ENCODE assay signal across 11 mouse cellular contexts in genomic region chr17:80698191-80698901, GRCm38 (mm10). TPM values are rescaled to one million over a fixed set of nuclear protein-coding genes. Genes with fewer than 3 reads are reported as not detected.
DNase-seq lines count a peak whose midpoint lies in the region; ATAC-seq and TF ChIP-seq lines count a peak whose summit lies in the region.
"Had no signal": no experiment of that assay in that cellular context is flagged by ENCODE, and none has a peak within 500 bp of the region (broad histone marks: within the 10 kb centered on the region; RNA-seq: fewer than 3 reads in every experiment).

No protein-coding gene starts in this region.

- peak overlapping the region; percentile 15; the same call in 1 of the 2 replicates for H3K9ac ChIP-seq in heart, embryonic 13.5 days
- no peak overlapping the region for H3K9ac ChIP-seq in midbrain, embryonic 13.5 days (replicated peaks)
- no peak overlapping the region; the same call in 1 of the 2 replicates for H3K9ac ChIP-seq in midbrain, postnatal 0 days (replicated peaks; ENCODE audit: low read length, poor library complexity, severe bottlenecking)
- no peak overlapping the region for H3K9ac ChIP-seq in heart, postnatal 0 days (replicated peaks; ENCODE audit: low read depth, low read length)
- no peak overlapping the region for H3K9ac ChIP-seq in midbrain, embryonic 15.5 days

- H3K27ac ChIP-seq in heart, embryonic 13.5 days (replicated peaks) = no peak overlapping the region
- no peak overlapping the region for H3K27ac ChIP-seq in midbrain, embryonic 13.5 days
- H3K27ac ChIP-seq in midbrain, postnatal 0 days (ENCODE audit: low read depth, low read length) = no peak overlapping the region
- H3K27ac ChIP-seq in heart, postnatal 0 days (ENCODE audit: low read depth) = peak overlapping the region; percentile 48
- 0 out of 2 replicates have a peak overlapping the region, but pooled peaks have one; percentile 4 for H3K27ac ChIP-seq in midbrain, embryonic 15.5 days
- H3K27ac ChIP-seq: limb, embryonic 15.5 days had no signal

- H3K36me3 ChIP-seq in heart, embryonic 13.5 days = no peaks in the 10 kb centered on the region
- no peaks in the 10 kb centered on the region for H3K36me3 ChIP-seq in midbrain, embryonic 13.5 days
- H3K36me3 ChIP-seq in midbrain, postnatal 0 days (ENCODE audit: insufficient read depth, low read length) = no peaks in the 10 kb centered on the region
- H3K36me3 ChIP-seq in heart, postnatal 0 days (replicated peaks; ENCODE audit: control insufficient read depth, insufficient read depth, low read length) = no peaks in the 10 kb centered on the region
- no peaks in the 10 kb centered on the region for H3K36me3 ChIP-seq in midbrain, embryonic 15.5 days (replicated peaks)
- H3K36me3 ChIP-seq: limb, embryonic 15.5 days had no signal

- WGBS in heart, embryonic 13.5 days = 44% methylated on average over 12 of the region's 12 CpGs
- 69% methylated on average over 12 of the region's 12 CpGs for WGBS in midbrain, embryonic 13.5 days
- WGBS in midbrain, postnatal 0 days = 57% methylated on average over 12 of the region's 12 CpGs
- WGBS in heart, postnatal 0 days = 37% methylated on average over 12 of the region's 12 CpGs
- 62% methylated on average over 12 of the region's 12 CpGs for WGBS in midbrain, embryonic 15.5 days

- H3K4me3 ChIP-seq in heart, embryonic 13.5 days = no peak overlapping the region
- H3K4me3 ChIP-seq in midbrain, embryonic 13.5 days (replicated peaks) = no peak overlapping the region
- no peak overlapping the region for H3K4me3 ChIP-seq in midbrain, postnatal 0 days (ENCODE audit: low read depth, low read length)
- no peak overlapping the region for H3K4me3 ChIP-seq in heart, postnatal 0 days (ENCODE audit: low read depth, low read length)
- H3K4me3 ChIP-seq in midbrain, embryonic 15.5 days = no peak overlapping the region
- H3K4me3 ChIP-seq: limb, embryonic 15.5 days had no signal

- ATAC-seq in heart, embryonic 13.5 days (ENCODE audit: extremely low read depth, insufficient number of reproducible peaks, low FRiP score, low TSS enrichment) = no peak
- ATAC-seq in midbrain, embryonic 13.5 days = peak; percentile 54
- no peak for ATAC-seq in midbrain, postnatal 0 days (ENCODE audit: low FRiP score)
- ATAC-seq in heart, postnatal 0 days (ENCODE audit: insufficient read depth, low read depth) = no peak
- no peak for ATAC-seq in midbrain, embryonic 15.5 days (replicated peaks)
- no peak for ATAC-seq in monocyte, adult 5-6 weeks (replicated peaks; ENCODE audit: insufficient number of reproducible peaks, low FRiP score, low TSS enrichment, poor library complexity, severe bottlenecking)

- no peak for DNase-seq in heart, postnatal 10 days
- DNase-seq in midbrain, postnatal 0 days (ENCODE audit: low spot score) = no peak
- no peak for DNase-seq in heart, postnatal 0 days (ENCODE audit: low spot score)
- DNase-seq in embryo, embryonic 9.5 days (ENCODE audit: extremely low spot score) = no peak
- DNase-seq: gastrocnemius, postnatal 14 days; kidney, postnatal 25 days had no signal

- intact Hi-C loops in heart, postnatal 10 days (cut with DNase I) = no loop called here

- H3K4me2 ChIP-seq in heart, embryonic 13.5 days = no peak overlapping the region
- H3K4me2 ChIP-seq in midbrain, embryonic 13.5 days (replicated peaks) = no peak overlapping the region
- no peak overlapping the region for H3K4me2 ChIP-seq in midbrain, postnatal 0 days (ENCODE audit: low read depth, low read length, poor library complexity, severe bottlenecking)
- H3K4me2 ChIP-seq in heart, postnatal 0 days (ENCODE audit: low read depth, low read length) = peak overlapping the region; percentile 21; the same call in 1 of the 2 replicates
- H3K4me2 ChIP-seq in midbrain, embryonic 15.5 days = no peak overlapping the region
- H3K4me2 ChIP-seq: limb, embryonic 15.5 days had no signal

- no peaks in the 10 kb centered on the region for H3K9me3 ChIP-seq in heart, embryonic 13.5 days
- H3K9me3 ChIP-seq in midbrain, embryonic 13.5 days = no peaks in the 10 kb centered on the region
- no peaks in the 10 kb centered on the region for H3K9me3 ChIP-seq in midbrain, postnatal 0 days (ENCODE audit: low read length)
- H3K9me3 ChIP-seq in heart, postnatal 0 days (replicated peaks; ENCODE audit: control insufficient read depth, low read length) = no peaks in the 10 kb centered on the region
- no peaks in the 10 kb centered on the region for H3K9me3 ChIP-seq in midbrain, embryonic 15.5 days
- H3K9me3 ChIP-seq: limb, embryonic 15.5 days had no signal

- H3K4me1 ChIP-seq in heart, embryonic 13.5 days = peaks cover 69% of the 10 kb centered on the region
- H3K4me1 ChIP-seq in midbrain, embryonic 13.5 days (replicated peaks) = peaks cover 27% of the 10 kb centered on the region
- peaks cover 9% of the 10 kb centered on the region for H3K4me1 ChIP-seq in midbrain, postnatal 0 days (ENCODE audit: insufficient read depth, low read length)
- peaks cover 41% of the 10 kb centered on the region for H3K4me1 ChIP-seq in heart, postnatal 0 days (ENCODE audit: control insufficient read depth, insufficient read depth)
- H3K4me1 ChIP-seq in midbrain, embryonic 15.5 days = peaks cover 24% of the 10 kb centered on the region

- TF ChIP-seq EP300 in heart, postnatal 0 days (IDR thresholded peaks at IDR 0.05; ENCODE audit: low read depth) = no peak

- TF ChIP-seq CTCF in midbrain, postnatal 0 days (IDR thresholded peaks at IDR 0.05) = no peak
- TF ChIP-seq CTCF in heart, postnatal 0 days (IDR thresholded peaks at IDR 0.05; ENCODE audit: low read depth) = no peak

- no peaks in the 10 kb centered on the region for H3K27me3 ChIP-seq in heart, embryonic 13.5 days (replicated peaks)
- H3K27me3 ChIP-seq in midbrain, embryonic 13.5 days = no peaks in the 10 kb centered on the region
- no peaks in the 10 kb centered on the region for H3K27me3 ChIP-seq in midbrain, postnatal 0 days (ENCODE audit: insufficient read depth, low read length)
- H3K27me3 ChIP-seq in heart, postnatal 0 days (ENCODE audit: control insufficient read depth, insufficient read depth, low read length) = no peaks in the 10 kb centered on the region
- no peaks in the 10 kb centered on the region for H3K27me3 ChIP-seq in midbrain, embryonic 15.5 days (replicated peaks)
- H3K27me3 ChIP-seq: limb, embryonic 15.5 days had no signal

RNA-seq across cellular contexts. Expression of gene Map4k3, which starts 29.9 kb away (rescaled TPM):
- polyA plus RNA-seq in heart, embryonic 13.5 days (2015; fragmentation: Nextera tagmentation; extraction: Ambion mirVana) = 15.1 and 17.0 TPM in 2 replicates
- 10 to 100 TPM; 43.1 to 46.3 TPM for total RNA-seq in heart, postnatal 10 days (2021)
- 22.6 and 23.5 TPM in 2 replicates for polyA plus RNA-seq in midbrain, embryonic 13.5 days (2015; fragmentation: Nextera tagmentation; extraction: Ambion mirVana)
- total RNA-seq in midbrain, postnatal 0 days (2014; rRNA removed) = 60.9 and 64.5 TPM in 2 replicates
- 16.9 and 17.3 TPM in 2 replicates for polyA plus RNA-seq in midbrain, postnatal 0 days (2015; fragmentation: Nextera tagmentation; extraction: Ambion mirVana)
- 38.0 and 44.4 TPM in 2 replicates for total RNA-seq in heart, postnatal 0 days (2014; rRNA removed; ENCODE audit: low replicate concordance)
- polyA plus RNA-seq in heart, postnatal 0 days (2015; fragmentation: Nextera tagmentation; extraction: Ambion mirVana) = 14.2 and 16.7 TPM in 2 replicates
- 26.5 and 26.8 TPM in 2 replicates for polyA plus RNA-seq in midbrain, embryonic 15.5 days (2015; fragmentation: Nextera tagmentation; extraction: Ambion mirVana)
- total RNA-seq in monocyte, adult 5-6 weeks (2017) = 26.7 to 39.3 TPM (median 27.8 TPM) in 3 replicates

Comparison
In these comparisons a context has a peak if more than half of its experiments do, and no peak if none do; other contexts are left out.
1. H3K27ac ChIP-seq: peak in heart, postnatal 0 days (single experiment) and midbrain, embryonic 15.5 days (single experiment); none in heart, embryonic 13.5 days (single experiment), midbrain, embryonic 13.5 days (single experiment) and midbrain, postnatal 0 days (single experiment).